Mouse (Mus musculus): ENCODE measurements around the gene Crtc2.

- TF ChIP-seq CTCF (IDR thresholded peaks at IDR 0.05; ENCODE audit: low read depth, low read length), result no peak
- no peak for TF ChIP-seq EP300 (IDR thresholded peaks at IDR 0.05; ENCODE audit: insufficient read depth, low read depth, low read length)
- no peak for TF ChIP-seq POLR2A (IDR thresholded peaks at IDR 0.05; ENCODE audit: insufficient read depth, low read length)
Measured at GRCm38 (mm10) chr3:90250791-90251190, 3.2 kb upstream of the Crtc2 start.

Measured in ES-Bruce4 (cell line).